Mouse (Mus musculus): Measurements from ENCODE around the gene Racgap1.

GRCm38 (mm10) chr15:99679008-99679407 lies 27.6 kb upstream of the Racgap1 start:
- no peak for TF ChIP-seq CTCF (IDR thresholded peaks at IDR 0.05; ENCODE audit: control insufficient read depth, insufficient read depth, insufficient replicate concordance, low read depth, low read length)
- TF ChIP-seq POLR2A (IDR thresholded peaks at IDR 0.05; ENCODE audit: control insufficient read depth, low read depth, low read length) = no peak

Data from testis, adult 2 months (tissue).